Mouse (Mus musculus): ENCODE data around the gene Ifit3b. TPM values are rescaled to one million over a fixed set of nuclear protein-coding genes. Genes with fewer than 3 reads are reported as not detected.
"Not testable (repeated sequence)": the region's sequence is repeated elsewhere in the genome, so short reads cannot be mapped to it uniquely, and the experiment has no call there.

The Ifit3b gene
- polyA plus RNA-seq, 1 experiment from 2014 or later = 2.3 TPM

DNA sequence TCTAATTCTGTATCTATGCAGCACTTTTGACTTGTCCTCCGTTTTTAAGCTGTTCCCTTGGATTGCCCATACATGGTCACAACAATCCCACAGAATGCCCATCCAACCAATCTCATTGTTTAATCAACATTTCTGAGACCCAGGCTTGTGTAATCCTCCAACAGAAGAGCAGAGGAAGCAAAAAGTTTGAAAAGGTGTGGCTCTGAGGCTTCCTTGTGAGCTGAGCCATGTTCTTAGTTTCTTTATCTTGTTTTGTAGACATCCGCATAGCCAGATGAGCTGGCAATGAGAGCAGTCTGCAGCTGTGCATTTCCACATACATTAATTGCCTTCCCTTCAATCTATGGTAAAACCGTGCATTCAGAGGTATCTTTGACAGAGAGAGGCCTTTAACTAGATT, 2.3 kb upstream of the Ifit3b start:
- Histone ChIP-seq H3K4me3 (ENCODE audit: low read depth, low read length) (no peak overlapping the region), H3K4me2 (replicated peaks; ENCODE audit: low read depth, low read length) (no peak overlapping the region), H3K4me1 (ENCODE audit: insufficient read depth, low read depth, low read length) (no peaks in the 10 kb centered on the region), H3K27ac (ENCODE audit: low read length) (no peak overlapping the region), H3K36me3 (ENCODE audit: insufficient read depth, low read length) (no peaks in the 10 kb centered on the region), H3K9me3 (ENCODE audit: low read length) (no peaks in the 10 kb centered on the region), H3K27me3 (replicated peaks; ENCODE audit: insufficient read depth, low read length) (no peaks in the 10 kb centered on the region), H3K9ac (replicated peaks; ENCODE audit: low read depth) (no peak overlapping the region)
- DNase-seq (ENCODE audit: low spot score) (no peak), ATAC-seq (no peak)
- no peak for TF ChIP-seq EP300 (IDR thresholded peaks at IDR 0.05)
- TF ChIP-seq CTCF (IDR thresholded peaks at IDR 0.05) = no peak
- 86% methylated on average over 3 of the region's 3 CpGs for WGBS

GRCm38 (mm10) chr19:34610118-34610517, 2.3 kb downstream of the Ifit3b start:
- H3K9ac ChIP-seq (replicated peaks; ENCODE audit: low read depth); DNase-seq (ENCODE audit: low spot score); H3K4me3 ChIP-seq (ENCODE audit: low read depth, low read length); H3K27ac ChIP-seq (ENCODE audit: low read length); H3K36me3 ChIP-seq (ENCODE audit: insufficient read depth, low read length); H3K9me3 ChIP-seq (ENCODE audit: low read length); H3K4me1 ChIP-seq (ENCODE audit: insufficient read depth, low read depth, low read length); ATAC-seq; H3K4me2 ChIP-seq (replicated peaks; ENCODE audit: low read depth, low read length); H3K27me3 ChIP-seq (replicated peaks; ENCODE audit: insufficient read depth, low read length): not testable (repeated sequence)
- 70% methylated on average over 3 of the region's 3 CpGs for WGBS

- not testable (repeated sequence) for H3K27ac ChIP-seq (ENCODE audit: low read length); ATAC-seq; H3K4me3 ChIP-seq (ENCODE audit: low read depth, low read length); H3K9me3 ChIP-seq (ENCODE audit: low read length); H3K4me2 ChIP-seq (replicated peaks; ENCODE audit: low read depth, low read length); H3K27me3 ChIP-seq (replicated peaks; ENCODE audit: insufficient read depth, low read length); DNase-seq (ENCODE audit: low spot score); H3K4me1 ChIP-seq (ENCODE audit: insufficient read depth, low read depth, low read length); H3K9ac ChIP-seq (replicated peaks; ENCODE audit: low read depth); H3K36me3 ChIP-seq (ENCODE audit: insufficient read depth, low read length)
- WGBS = 68% methylated on average over 4 of the region's 11 CpGs
Observed at GRCm38 (mm10) chr19:34612243-34613001, 4.7 kb downstream of the Ifit3b start.

DNA sequence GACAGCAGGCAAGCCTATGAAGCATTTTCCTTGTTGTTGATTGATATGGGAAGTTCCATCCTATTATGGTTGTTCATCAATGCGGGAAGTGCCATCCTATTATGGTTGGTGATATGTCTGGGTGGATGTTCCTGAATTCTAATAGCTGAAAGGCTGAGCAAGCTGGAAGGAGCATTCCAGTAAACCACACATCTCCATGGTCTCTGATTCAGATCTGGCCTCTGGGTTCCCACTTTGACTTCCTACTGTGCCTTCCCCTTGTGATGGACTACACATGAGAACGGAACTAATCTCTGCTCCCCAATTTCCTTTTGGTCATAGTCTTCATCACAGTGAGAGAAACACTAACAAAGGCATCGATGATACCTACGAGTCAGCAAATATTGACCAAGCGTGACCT, 13.1 kb downstream of the Ifit3b start:
- TF ChIP-seq EP300 (IDR thresholded peaks at IDR 0.05) (no peak), CTCF (IDR thresholded peaks at IDR 0.05) (no peak)
- no peak overlapping the region for H3K4me3 ChIP-seq (ENCODE audit: low read depth, low read length)
- H3K27me3 ChIP-seq (replicated peaks; ENCODE audit: insufficient read depth, low read length) = no peaks in the 10 kb centered on the region
- DNase-seq (ENCODE audit: low spot score) (no peak), ATAC-seq (no peak)
- no peaks in the 10 kb centered on the region for H3K4me1 ChIP-seq (ENCODE audit: insufficient read depth, low read depth, low read length)
- WGBS = 74% methylated on average over 5 of the region's 5 CpGs
- H3K9me3 ChIP-seq (ENCODE audit: low read length) = no peaks in the 10 kb centered on the region
- no peak overlapping the region for H3K27ac ChIP-seq (ENCODE audit: low read length)
- H3K9ac ChIP-seq (replicated peaks; ENCODE audit: low read depth) = no peak overlapping the region
- no peak overlapping the region for H3K4me2 ChIP-seq (replicated peaks; ENCODE audit: low read depth, low read length)
- no peaks in the 10 kb centered on the region for H3K36me3 ChIP-seq (ENCODE audit: insufficient read depth, low read length)

- Histone ChIP-seq H3K4me1 (ENCODE audit: insufficient read depth, low read depth, low read length) (no peaks in the 10 kb centered on the region), H3K27me3 (replicated peaks; ENCODE audit: insufficient read depth, low read length) (no peaks in the 10 kb centered on the region), H3K4me2 (replicated peaks; ENCODE audit: low read depth, low read length) (no peak overlapping the region), H3K27ac (ENCODE audit: low read length) (no peak overlapping the region), H3K9me3 (ENCODE audit: low read length) (no peaks in the 10 kb centered on the region), H3K9ac (replicated peaks; ENCODE audit: low read depth) (no peak overlapping the region), H3K36me3 (ENCODE audit: insufficient read depth, low read length) (no peaks in the 10 kb centered on the region), H3K4me3 (ENCODE audit: low read depth, low read length) (no peak overlapping the region)
- WGBS = 88% methylated on average over 6 of the region's 6 CpGs
- DNase-seq (ENCODE audit: low spot score) (no peak), ATAC-seq (no peak)
- TF ChIP-seq CTCF (IDR thresholded peaks at IDR 0.05) (no peak), EP300 (IDR thresholded peaks at IDR 0.05) (no peak)
Observed at GRCm38 (mm10) chr19:34623781-34624180, 16.0 kb downstream of the Ifit3b start.

- TF ChIP-seq EP300 (IDR thresholded peaks at IDR 0.05) (no peak), CTCF (IDR thresholded peaks at IDR 0.05) (no peak)
- Histone ChIP-seq H3K4me2 (replicated peaks; ENCODE audit: low read depth, low read length) (no peak overlapping the region), H3K27ac (ENCODE audit: low read length) (no peak overlapping the region), H3K9ac (replicated peaks; ENCODE audit: low read depth) (no peak overlapping the region), H3K36me3 (ENCODE audit: insufficient read depth, low read length) (no peaks in the 10 kb centered on the region), H3K4me1 (ENCODE audit: insufficient read depth, low read depth, low read length) (no peaks in the 10 kb centered on the region), H3K9me3 (ENCODE audit: low read length) (no peaks in the 10 kb centered on the region), H3K4me3 (ENCODE audit: low read depth, low read length) (no peak overlapping the region), H3K27me3 (replicated peaks; ENCODE audit: insufficient read depth, low read length) (no peaks in the 10 kb centered on the region)
- no peak for ATAC-seq
- DNase-seq (ENCODE audit: low spot score) = no peak
- 76% methylated on average over 4 of the region's 4 CpGs for WGBS
Observed at GRCm38 (mm10) chr19:34624663-34625062, 16.9 kb downstream of the Ifit3b start.

- Histone ChIP-seq H3K4me1 (ENCODE audit: insufficient read depth, low read depth, low read length) (no peaks in the 10 kb centered on the region), H3K9ac (replicated peaks; ENCODE audit: low read depth) (no peak overlapping the region), H3K27ac (ENCODE audit: low read length) (no peak overlapping the region), H3K4me3 (ENCODE audit: low read depth, low read length) (no peak overlapping the region), H3K27me3 (replicated peaks; ENCODE audit: insufficient read depth, low read length) (no peaks in the 10 kb centered on the region), H3K4me2 (replicated peaks; ENCODE audit: low read depth, low read length) (no peak overlapping the region), H3K9me3 (ENCODE audit: low read length) (no peaks in the 10 kb centered on the region), H3K36me3 (ENCODE audit: insufficient read depth, low read length) (no peaks in the 10 kb centered on the region)
- DNase-seq (ENCODE audit: low spot score) (no peak), ATAC-seq (no peak)
- TF ChIP-seq EP300 (IDR thresholded peaks at IDR 0.05) = no peak
- no peak for TF ChIP-seq CTCF (IDR thresholded peaks at IDR 0.05)
- 80% methylated on average over 2 of the region's 2 CpGs for WGBS
Observed at GRCm38 (mm10) chr19:34627496-34627895, 19.7 kb downstream of the Ifit3b start.

All from lung, postnatal 0 days (tissue).